Mouse (Mus musculus): Measurements from ENCODE around the gene Mrps18b. TPM values are rescaled to one million over a fixed set of nuclear protein-coding genes. Genes with fewer than 3 reads are reported as not detected.

The Mrps18b gene
- polyA plus RNA-seq, 1 experiment from 2014 or later = 89.1 TPM

DNA sequence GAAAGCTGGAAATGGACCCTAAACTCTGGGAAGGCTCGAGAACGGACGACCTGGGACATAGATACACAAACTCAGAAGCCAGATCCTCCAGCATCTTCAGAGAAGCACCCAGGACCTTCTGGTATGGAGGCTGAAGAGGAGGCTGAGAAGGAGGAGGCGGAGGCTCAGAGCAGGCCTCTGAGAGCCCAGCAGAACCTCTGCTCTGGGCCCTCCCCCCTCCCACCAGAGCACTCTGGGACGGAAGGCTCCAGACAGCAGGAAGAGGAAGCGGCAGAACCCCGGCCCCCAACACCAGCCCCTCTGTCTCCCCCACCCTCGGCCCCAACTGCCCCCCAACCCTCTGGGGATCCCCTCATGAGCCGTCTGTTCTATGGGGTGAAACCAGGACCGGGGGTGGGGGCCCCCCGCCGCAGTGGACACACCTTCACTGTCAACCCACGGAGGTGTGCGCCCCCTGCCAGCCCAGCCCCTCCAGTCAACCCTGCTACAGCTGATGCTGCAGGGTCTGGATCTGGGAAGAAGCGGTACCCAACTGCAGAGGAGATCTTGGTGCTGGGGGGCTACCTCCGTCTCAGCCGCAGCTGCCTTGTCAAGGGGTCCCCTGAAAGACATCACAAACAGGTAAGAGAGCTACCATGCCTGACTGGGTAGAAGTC lies 47.9 kb downstream of the Mrps18b start:
- Histone ChIP-seq H3K4me3 (ENCODE audit: low read depth, low read length) (peak overlapping the region; percentile 68), H3K4me2 (peak overlapping the region; percentile 98), H3K9me3 (ENCODE audit: low read depth, low read length) (no peaks in the 10 kb centered on the region), H3K4me1 (ENCODE audit: insufficient read depth) (peaks cover 15% of the 10 kb centered on the region), H3K9ac (peak overlapping the region; percentile 80), H3K36me3 (ENCODE audit: insufficient read depth) (peaks cover 21% of the 10 kb centered on the region), H3K27me3 (ENCODE audit: insufficient read depth, low read length) (no peaks in the 10 kb centered on the region), H3K27ac (ENCODE audit: low read depth) (peak overlapping the region; percentile 98)
- DNase-seq (peak; percentile 40), ATAC-seq (ENCODE audit: insufficient read depth) (no peak)
- no peak for TF ChIP-seq CTCF (IDR thresholded peaks at IDR 0.05; ENCODE audit: low read depth)
- WGBS = 15% methylated on average over 16 of the region's 17 CpGs

DNA sequence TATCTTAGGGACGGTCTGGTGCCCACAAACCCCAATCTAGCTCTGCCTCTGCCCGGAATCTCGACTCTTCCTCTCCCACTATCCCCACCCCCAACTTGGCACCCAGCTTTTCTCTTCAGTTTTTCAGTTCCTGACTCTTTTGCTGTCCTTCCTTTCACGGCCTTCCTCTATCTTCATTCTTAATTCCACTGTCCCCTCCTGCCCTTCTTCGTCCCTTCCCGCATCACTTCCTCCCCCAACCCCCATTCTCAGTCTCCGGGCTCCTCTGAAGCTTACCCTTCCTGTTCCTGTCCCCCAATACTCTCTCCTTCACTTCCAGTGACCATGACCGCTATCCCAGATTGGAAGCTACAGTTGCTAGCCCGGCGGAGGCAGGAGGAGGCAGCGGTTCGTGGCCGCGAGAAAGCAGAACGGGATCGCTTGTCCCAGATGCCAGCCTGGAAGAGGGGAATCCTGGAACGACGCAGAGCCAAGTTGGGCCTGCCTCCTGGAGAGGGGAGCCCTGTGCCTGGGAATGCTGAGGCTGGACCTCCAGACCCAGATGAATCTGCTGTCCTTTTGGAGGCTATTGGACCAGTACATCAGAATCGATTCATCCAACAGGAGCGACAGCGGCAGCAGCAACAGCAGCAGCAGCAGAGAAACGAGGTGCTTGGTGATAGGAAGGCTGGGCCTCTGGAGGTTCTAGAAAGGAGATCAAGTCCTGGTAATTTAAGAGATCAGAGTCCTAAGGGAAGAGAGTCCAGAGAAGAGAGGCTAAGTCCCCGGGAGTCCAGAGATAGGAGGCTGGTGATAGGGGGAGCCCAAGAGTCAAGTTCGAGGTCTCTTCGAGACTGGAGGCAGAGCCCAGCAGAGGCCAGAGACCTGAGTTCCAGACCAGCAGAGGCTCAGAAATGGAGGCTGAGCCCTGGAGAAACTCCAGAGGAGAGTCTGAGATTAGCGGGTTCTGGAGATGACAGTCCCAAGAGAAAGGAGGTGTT lies 49.0 kb downstream of the Mrps18b start:
- H3K9ac ChIP-seq = peak overlapping the region; percentile 80
- no peaks in the 10 kb centered on the region for H3K9me3 ChIP-seq (ENCODE audit: low read depth, low read length)
- peak overlapping the region; percentile 98 for H3K4me2 ChIP-seq
- no peak for ATAC-seq (ENCODE audit: insufficient read depth)
- H3K27me3 ChIP-seq (ENCODE audit: insufficient read depth, low read length) = no peaks in the 10 kb centered on the region
- 0 out of 2 replicates have a peak, but pooled peaks have one; percentile 33 for TF ChIP-seq CTCF (IDR thresholded peaks at IDR 0.05; ENCODE audit: low read depth)
- peak overlapping the region; percentile 68 for H3K4me3 ChIP-seq (ENCODE audit: low read depth, low read length)
- H3K4me1 ChIP-seq (ENCODE audit: insufficient read depth) = peaks cover 15% of the 10 kb centered on the region
- DNase-seq = peak; percentile 69
- peak overlapping the region; percentile 98 for H3K27ac ChIP-seq (ENCODE audit: low read depth)
- 4% methylated on average over 26 of the region's 26 CpGs for WGBS
- peaks cover 17% of the 10 kb centered on the region for H3K36me3 ChIP-seq (ENCODE audit: insufficient read depth)

DNA sequence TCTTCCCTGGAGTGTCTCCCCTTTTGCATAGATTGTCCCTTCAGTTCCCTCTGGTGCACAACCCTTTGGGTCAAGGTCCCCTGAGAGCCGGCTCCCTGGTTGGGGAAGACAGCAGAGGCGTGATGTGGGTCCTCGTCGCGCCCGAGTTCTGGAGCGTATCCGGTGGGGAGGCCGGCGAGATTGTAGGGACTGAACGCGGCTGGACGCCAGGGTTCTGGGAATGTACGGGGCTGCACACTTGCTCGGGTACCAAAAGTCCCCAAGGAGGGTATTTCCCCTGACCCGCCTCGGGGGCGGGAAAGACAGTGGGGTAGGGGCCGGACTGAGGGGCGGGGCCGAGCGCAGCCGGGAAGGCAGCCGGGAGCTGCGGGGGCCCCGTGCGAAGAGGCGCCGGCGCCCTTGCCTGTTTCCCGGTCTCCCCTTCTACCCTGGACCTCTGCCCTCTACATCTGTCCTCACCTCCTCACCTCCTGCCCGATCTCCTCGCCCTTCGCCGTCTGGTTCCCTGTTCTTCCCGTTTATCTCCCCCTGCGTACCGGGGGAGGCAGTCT lies 49.8 kb downstream of the Mrps18b start:
- peak; percentile 61 for ATAC-seq (ENCODE audit: insufficient read depth)

DNA sequence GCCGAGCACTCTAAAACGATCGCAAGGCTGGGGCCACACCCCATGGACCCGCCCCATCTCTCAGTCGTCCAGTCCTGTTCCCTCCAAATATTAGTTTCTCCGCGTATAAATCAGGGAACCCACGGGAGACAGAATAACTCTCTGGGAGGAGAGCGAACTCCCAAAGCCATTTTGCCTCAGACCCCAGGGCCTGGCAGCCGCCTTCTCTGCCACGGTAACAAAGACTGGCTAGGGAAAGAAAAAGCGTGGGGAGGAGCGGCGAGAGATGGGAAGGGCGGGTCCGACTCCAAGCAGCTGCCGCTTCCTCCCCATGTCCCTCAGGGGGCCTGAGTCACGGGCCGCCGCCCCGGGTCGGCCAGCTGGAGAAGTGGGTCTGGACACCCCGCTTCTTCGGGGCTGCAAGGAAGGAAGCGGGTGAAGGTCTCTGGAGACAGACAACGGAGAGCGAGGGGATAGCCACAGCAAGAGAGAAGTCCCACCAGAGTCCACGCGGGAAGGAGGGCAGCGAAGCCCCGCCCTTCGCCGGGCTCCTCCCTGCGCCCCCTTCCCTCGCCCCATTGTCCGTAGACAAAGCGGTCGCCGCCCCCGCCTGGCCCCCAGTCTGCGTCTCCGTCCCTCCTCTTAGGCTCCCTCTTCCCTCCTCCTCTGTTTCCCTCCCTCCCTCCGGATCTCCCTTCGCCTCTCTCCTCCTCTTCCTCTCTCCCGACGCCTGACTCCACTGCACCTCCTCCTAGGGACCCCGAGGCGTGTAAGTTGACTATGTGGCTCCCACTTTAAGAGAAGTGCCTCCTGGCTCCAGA lies 50.5 kb downstream of the Mrps18b start, which contains the start of gene Ppp1r18:
Ppp1r18 (plus strand) TSS at position 113 of the 800 bp plus-strand sequence.
- TF ChIP-seq CTCF (IDR thresholded peaks at IDR 0.05; ENCODE audit: low read depth) = no peak
- Histone ChIP-seq H3K4me1 (ENCODE audit: insufficient read depth) (peaks cover 16% of the 10 kb centered on the region), H3K27me3 (ENCODE audit: insufficient read depth, low read length) (no peaks in the 10 kb centered on the region), H3K4me3 (ENCODE audit: low read depth, low read length) (peak within 1 kb of the TSS; percentile 68), H3K36me3 (ENCODE audit: insufficient read depth) (peaks cover 8% of the 10 kb centered on the region), H3K9ac (peak within 1 kb of the TSS; percentile 80), H3K4me2 (peak within 1 kb of the TSS; percentile 98), H3K27ac (ENCODE audit: low read depth) (peak within 1 kb of the TSS; percentile 98), H3K9me3 (ENCODE audit: low read depth, low read length) (no peaks in the 10 kb centered on the region)
- WGBS = under 1% methylated on average over 43 of the region's 48 CpGs
- DNase-seq = peak; percentile 89
- peak; percentile 70 for ATAC-seq (ENCODE audit: insufficient read depth)

More for the DNA sequence above, 49.8 kb downstream of the Mrps18b start:
- Histone ChIP-seq H3K27ac (ENCODE audit: low read depth) (peak overlapping the region; percentile 98), H3K27me3 (ENCODE audit: insufficient read depth, low read length) (no peaks in the 10 kb centered on the region), H3K9me3 (ENCODE audit: low read depth, low read length) (no peaks in the 10 kb centered on the region), H3K4me1 (ENCODE audit: insufficient read depth) (peaks cover 15% of the 10 kb centered on the region), H3K4me3 (ENCODE audit: low read depth, low read length) (peak overlapping the region; percentile 68), H3K4me2 (peak overlapping the region; percentile 98), H3K36me3 (ENCODE audit: insufficient read depth) (peaks cover 12% of the 10 kb centered on the region), H3K9ac (peak overlapping the region; percentile 80)
- WGBS = under 1% methylated on average over 38 of the region's 38 CpGs
- peak; percentile 84 for DNase-seq
- TF ChIP-seq CTCF (IDR thresholded peaks at IDR 0.05; ENCODE audit: low read depth) = no peak

- peaks cover 13% of the 10 kb centered on the region; the same call in 1 of the 2 replicates for H3K4me1 ChIP-seq (ENCODE audit: insufficient read depth)
- TF ChIP-seq CTCF (IDR thresholded peaks at IDR 0.05; ENCODE audit: low read depth) = no peak
- WGBS = 23% methylated on average over 10 of the region's 10 CpGs
These were observed 51.3 kb downstream of the Mrps18b start for GRCm38 (mm10) chr17:35864832-35865353.

More at GRCm38 (mm10) chr17:35864832-35865353, 51.3 kb downstream of the Mrps18b start:
- no peaks in the 10 kb centered on the region for H3K9me3 ChIP-seq (ENCODE audit: low read depth, low read length)
- H3K36me3 ChIP-seq (ENCODE audit: insufficient read depth) = peaks cover 8% of the 10 kb centered on the region; the same call in 1 of the 2 replicates
- peak overlapping the region; percentile 68 for H3K4me3 ChIP-seq (ENCODE audit: low read depth, low read length)
- DNase-seq (no peak), ATAC-seq (ENCODE audit: insufficient read depth) (no peak)
- peak overlapping the region; percentile 98 for H3K4me2 ChIP-seq
- H3K27me3 ChIP-seq (ENCODE audit: insufficient read depth, low read length) = no peaks in the 10 kb centered on the region
- H3K9ac ChIP-seq = peak overlapping the region; percentile 80
- H3K27ac ChIP-seq (ENCODE audit: low read depth) = peak overlapping the region; percentile 98

Measured in lung, embryonic 14.5 days (tissue).